Mouse (Mus musculus) spleen, adult 2 months (tissue): ENCODE data around the gene Spi1. TPM values are rescaled to one million over a fixed set of nuclear protein-coding genes. Genes with fewer than 3 reads are reported as not detected.

Experiments used
- DNase-seq, 2 experiments: peaks; one replicate each; pipeline versions ENCODE4 v3.0.0 to v3.0.0-alpha.2; 2012 to 2021; ENCODE audit warnings: low spot score in 2 of 2, low read depth in 1 of 2
- H3K27ac ChIP-seq: fragments of 200-500 bp; 2 replicates; pipeline ENCODE4 v1.5.1; 2012; ENCODE audit warnings: low read length, inconsistent platforms; ENCODE audit not compliant: insufficient read depth
- H3K27me3 ChIP-seq: fragments of 200-500 bp; 2 replicates; pipeline ENCODE4 v1.6.1; 2012; ENCODE audit warnings: mild to moderate bottlenecking, moderate library complexity, low read length, inconsistent platforms; ENCODE audit not compliant: control insufficient read depth, insufficient read depth
- H3K36me3 ChIP-seq: fragments of 200-500 bp; 2 replicates; pipeline ENCODE4 v1.6.1; 2012; ENCODE audit warnings: mild to moderate bottlenecking, low read length, inconsistent platforms; ENCODE audit not compliant: control insufficient read depth, insufficient read depth
- H3K4me1 ChIP-seq: fragments of 200-500 bp; 2 replicates; pipeline ENCODE4 v1.6.1; 2011; ENCODE audit warnings: inconsistent platforms; ENCODE audit not compliant: control insufficient read depth, insufficient read depth, insufficient read length
- H3K4me3 ChIP-seq: fragments of 200-500 bp; 2 replicates; pipeline ENCODE4 v1.5.1; 2011; ENCODE audit warnings: mild to moderate bottlenecking, inconsistent platforms; ENCODE audit not compliant: insufficient read depth, insufficient read length; ENCODE audit errors: extremely low read depth
- CTCF ChIP-seq: fragments of 200-500 bp; IDR thresholded peaks from 2 replicates; pipeline ENCODE4 v1.5.1; 2011; ENCODE audit warnings: mild to moderate bottlenecking, inconsistent platforms; ENCODE audit not compliant: insufficient read depth, insufficient read length, insufficient replicate concordance; ENCODE audit errors: extremely low read depth
- POLR2A ChIP-seq: fragments of 200-500 bp; IDR thresholded peaks from 2 replicates; pipeline ENCODE4 v1.6.1; 2011; ENCODE audit warnings: low read depth, low read length, inconsistent platforms
- WGBS: fragments of 180-500 bp; shearing (Covaris S2); methylation state at CpG from one replicate; pipeline ENCODE4 v1.1.7; 2018; 5-methylcytosine and 5-hydroxymethylcytosine counted together
- polyA plus RNA-seq: library from polyadenylated mRNA; depleted of rRNA; stranded (reverse); fragments of >200 nt; gene quantifications from 2 replicates; pipeline ENCODE4 v1.2.3, GENCODE M21; 2012

Gene Spi1
- polyA plus RNA-seq, 1 experiment: 199 TPM

DNA sequence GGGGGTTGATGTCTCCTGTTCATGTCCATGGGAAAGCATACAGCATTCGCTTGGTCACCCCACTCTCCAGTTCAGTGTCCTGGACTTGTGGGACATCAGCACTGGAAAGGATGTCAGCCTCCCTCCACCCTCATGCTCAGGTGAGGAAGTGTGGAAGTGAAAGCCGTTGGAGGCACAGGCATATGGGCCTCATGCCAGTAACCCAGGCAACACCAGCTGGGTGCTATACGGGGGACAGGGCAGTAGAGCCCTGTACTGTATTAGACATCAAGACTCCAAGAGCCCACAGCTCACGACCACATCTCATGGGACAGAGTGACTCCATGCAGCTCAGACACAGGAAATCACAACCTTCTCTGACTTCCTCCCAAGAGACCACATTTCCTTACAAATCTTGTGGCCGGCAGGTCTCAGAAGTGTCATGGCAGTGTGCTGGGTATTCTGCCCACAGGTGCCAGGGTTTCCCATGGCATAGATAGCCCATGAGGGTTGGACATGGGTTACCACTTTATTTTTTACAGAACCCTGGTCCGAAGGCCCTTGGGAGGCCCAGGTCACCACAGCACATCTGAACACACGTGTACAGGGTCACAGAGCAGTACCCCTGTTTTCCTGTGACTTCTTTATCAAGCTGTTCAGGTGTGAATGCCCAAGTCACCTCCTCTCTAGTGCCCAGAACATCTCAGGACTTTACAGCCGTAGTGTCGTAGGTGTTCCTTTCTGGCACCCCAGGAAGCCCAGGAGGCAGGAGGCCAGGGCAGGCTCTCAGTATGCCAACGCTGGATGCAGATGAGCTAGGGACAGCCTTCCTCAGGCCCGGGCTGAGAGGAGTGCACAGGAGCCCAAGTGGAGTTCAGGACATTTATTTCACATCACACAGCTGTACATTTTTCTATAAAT lies 54.6 kb downstream of the Spi1 start:
- WGBS: 44% methylated on average over 11 of the region's 11 CpGs
- DNase-seq: no peak
- H3K4me3 ChIP-seq: no peak overlapping the region
- no peaks in the 10 kb centered on the region for H3K27me3 ChIP-seq
- no peak overlapping the region for H3K27ac ChIP-seq
- TF ChIP-seq POLR2A: no peak
- TF ChIP-seq CTCF: no peak
- peaks cover 10% of the 10 kb centered on the region; the same call in 1 of the 2 replicates for H3K4me1 ChIP-seq
- H3K36me3 ChIP-seq: peaks cover 31% of the 10 kb centered on the region

- 71% methylated on average over 6 of the region's 6 CpGs for WGBS
- H3K27me3 ChIP-seq: no peaks in the 10 kb centered on the region
- peaks cover 35% of the 10 kb centered on the region for H3K36me3 ChIP-seq
- no peak overlapping the region for H3K27ac ChIP-seq
- H3K4me1 ChIP-seq: peaks cover 10% of the 10 kb centered on the region; the same call in 1 of the 2 replicates
- DNase-seq: no peak
- no peak for TF ChIP-seq CTCF
- TF ChIP-seq POLR2A: no peak
- no peak overlapping the region for H3K4me3 ChIP-seq
These were observed 55.3 kb downstream of the Spi1 start for GRCm38 (mm10) chr2:91137481-91137880.

DNA sequence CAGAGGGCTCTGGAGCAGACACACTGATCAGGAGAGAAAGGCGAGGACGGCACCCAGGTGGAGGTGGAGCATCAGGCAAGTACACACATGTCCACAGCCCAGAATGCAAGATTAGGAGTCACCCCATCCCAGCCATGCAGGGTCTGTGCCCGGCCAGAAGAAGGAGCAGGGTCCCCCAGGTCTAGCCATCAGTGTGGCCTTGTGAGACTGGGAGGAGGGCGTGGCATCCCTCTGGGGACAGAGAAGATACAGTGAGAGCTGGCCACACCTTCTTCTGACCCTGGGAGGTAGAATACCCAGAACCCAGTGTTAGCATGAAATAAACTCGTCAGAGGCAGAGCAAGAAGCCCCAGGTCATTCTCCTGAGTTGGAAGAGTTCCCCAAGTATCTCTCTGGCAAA lies 57.1 kb downstream of the Spi1 start:
- Histone ChIP-seq H3K27me3 (no peaks in the 10 kb centered on the region), H3K36me3 (peaks cover 50% of the 10 kb centered on the region), H3K4me1 (peaks cover 10% of the 10 kb centered on the region; the same call in 1 of the 2 replicates), H3K4me3 (no peak overlapping the region), H3K27ac (no peak overlapping the region)
- DNase-seq: no peak
- TF ChIP-seq CTCF (no peak), POLR2A (no peak)
- 84% methylated on average over 5 of the region's 5 CpGs for WGBS

DNA sequence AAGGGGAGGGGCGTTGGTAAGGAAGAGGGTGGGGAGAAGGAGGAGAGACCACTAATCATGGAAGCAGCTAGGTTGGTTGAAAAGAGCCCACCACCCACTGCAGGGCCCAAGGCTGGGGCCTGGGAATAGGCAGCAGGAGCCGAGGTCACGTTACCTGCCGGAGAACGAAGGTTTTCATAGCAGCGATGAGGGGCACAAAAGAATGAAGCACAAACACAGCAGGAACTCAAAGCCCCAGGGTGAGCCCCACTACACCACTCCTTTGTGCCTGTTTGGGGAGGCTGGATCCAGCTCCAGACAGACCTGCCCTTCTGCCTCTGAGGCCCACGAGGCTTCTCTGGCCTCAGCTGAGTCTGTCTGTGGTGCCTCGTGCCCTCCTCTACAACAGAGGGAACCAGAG lies 57.6 kb downstream of the Spi1 start:
- WGBS: 95% methylated on average over 8 of the region's 8 CpGs
- no peak for TF ChIP-seq CTCF
- no peak for TF ChIP-seq POLR2A
- H3K27me3 ChIP-seq: no peaks in the 10 kb centered on the region
- H3K4me3 ChIP-seq: no peak overlapping the region
- peaks cover 10% of the 10 kb centered on the region; the same call in 1 of the 2 replicates for H3K4me1 ChIP-seq
- H3K27ac ChIP-seq: no peak overlapping the region
- no peak for DNase-seq
- peaks cover 53% of the 10 kb centered on the region for H3K36me3 ChIP-seq

DNA sequence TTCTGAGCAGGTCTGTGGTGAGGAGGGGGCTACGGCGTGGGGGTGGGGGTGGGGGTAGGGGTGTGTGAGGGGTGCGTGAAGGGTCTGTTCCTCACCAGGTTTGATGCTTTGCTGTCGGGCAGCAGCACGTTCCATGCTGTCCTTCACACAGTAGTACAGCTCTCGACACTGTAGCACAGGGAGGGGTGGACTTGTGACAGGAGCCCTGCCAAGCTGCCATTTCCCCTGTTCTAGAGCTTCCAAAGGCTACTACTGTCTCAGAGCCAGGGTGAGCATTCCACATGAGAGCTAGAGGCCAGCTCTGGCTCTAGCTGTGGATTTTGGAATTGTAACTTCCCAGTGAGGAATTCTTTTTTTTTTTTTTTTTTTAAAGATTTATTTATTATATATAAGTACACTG lies 60.7 kb downstream of the Spi1 start:
- Histone ChIP-seq H3K36me3 (peaks cover 54% of the 10 kb centered on the region), H3K4me1 (no peaks in the 10 kb centered on the region; the same call in 1 of the 2 replicates), H3K27ac (no peak overlapping the region), H3K27me3 (no peaks in the 10 kb centered on the region), H3K4me3 (no peak overlapping the region)
- no peak for TF ChIP-seq CTCF
- no peak for DNase-seq
- 87% methylated on average over 6 of the region's 6 CpGs for WGBS

DNA sequence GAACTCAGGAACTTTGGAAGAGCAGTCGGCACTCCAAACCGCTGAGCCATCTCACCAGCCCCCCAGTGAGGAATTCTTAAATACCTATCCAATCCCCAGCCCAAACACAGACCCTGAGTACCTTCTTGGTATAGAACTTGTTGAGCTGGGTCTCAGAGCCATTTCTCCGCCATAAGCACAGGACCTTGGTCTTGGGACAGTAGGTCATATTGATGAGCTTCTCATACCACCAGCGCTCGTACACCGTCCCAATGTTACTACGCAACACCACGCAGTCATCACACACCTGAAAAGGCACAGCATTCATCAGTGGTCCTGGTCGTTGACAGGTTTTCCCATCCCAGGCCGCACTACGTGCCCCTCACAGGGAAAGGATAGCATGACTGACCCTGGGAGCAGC lies 61.2 kb downstream of the Spi1 start:
- TF ChIP-seq POLR2A (no peak), CTCF (no peak)
- no peak for DNase-seq
- H3K36me3 ChIP-seq: peaks cover 49% of the 10 kb centered on the region
- H3K4me3 ChIP-seq: no peak overlapping the region
- no peaks in the 10 kb centered on the region for H3K4me1 ChIP-seq
- H3K27me3 ChIP-seq: no peaks in the 10 kb centered on the region
- 96% methylated on average over 11 of the region's 11 CpGs for WGBS
- no peak overlapping the region for H3K27ac ChIP-seq

DNA sequence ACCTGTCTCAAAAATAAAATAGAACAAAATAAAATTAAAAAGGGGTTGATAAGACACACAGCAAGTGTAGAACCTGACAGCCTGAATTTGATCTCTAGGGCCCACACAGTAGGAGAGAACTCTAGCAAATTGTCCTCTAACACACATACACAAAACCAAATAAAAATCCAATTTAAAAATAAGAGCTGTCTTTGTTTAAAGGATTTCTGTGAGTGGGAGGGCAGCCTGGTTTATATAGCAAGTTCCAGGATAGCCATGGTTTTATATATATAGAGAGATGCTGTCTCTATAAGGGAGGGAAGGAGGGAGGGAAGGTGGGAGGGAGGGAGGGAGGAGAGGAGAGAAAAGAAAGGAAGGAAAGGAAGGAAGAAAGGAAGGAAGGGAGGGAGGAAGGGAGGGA lies 65.9 kb downstream of the Spi1 start:
- Histone ChIP-seq H3K4me1 (no peaks in the 10 kb centered on the region), H3K27ac (no peak overlapping the region), H3K36me3 (peaks cover 36% of the 10 kb centered on the region), H3K4me3 (no peak overlapping the region), H3K27me3 (no peaks in the 10 kb centered on the region)
- TF ChIP-seq POLR2A: no peak
- TF ChIP-seq CTCF: no peak
- DNase-seq: no peak
